ENCODE assay signal across 12 mouse cellular contexts in genomic region chr14:75640846-75641245, GRCm38 (mm10). TPM values are rescaled to one million over a fixed set of nuclear protein-coding genes. Genes with fewer than 3 reads are reported as not detected.
DNase-seq lines count a peak whose midpoint lies in the region; ATAC-seq and TF ChIP-seq lines count a peak whose summit lies in the region.
"Had no signal": no experiment of that assay in that cellular context is flagged by ENCODE, and none has a peak within 500 bp of the region (broad histone marks: within the 10 kb centered on the region; RNA-seq: fewer than 3 reads in every experiment).

No protein-coding gene starts in this region.

- H3K36me3 ChIP-seq in hindbrain, embryonic 10.5 days: no peaks in the 10 kb centered on the region
- no peaks in the 10 kb centered on the region for H3K36me3 ChIP-seq in hindbrain, embryonic 14.5 days (replicated peaks; ENCODE audit: control insufficient read depth, insufficient read depth)
- no peaks in the 10 kb centered on the region for H3K36me3 ChIP-seq in CH12.LX (replicated peaks in 1 of 2; ENCODE audit: control insufficient read depth in 1 of 2, insufficient read depth in 1 of 2, low read length in 1 of 2)
- H3K36me3 ChIP-seq in embryonic facial prominence, embryonic 11.5 days (replicated peaks; ENCODE audit: control insufficient read depth, insufficient read depth, low read depth, low read length): no peaks in the 10 kb centered on the region
- H3K36me3 ChIP-seq in limb, embryonic 10.5 days: no peaks in the 10 kb centered on the region

- H3K79me2 ChIP-seq in CH12.LX (replicated peaks; ENCODE audit: control insufficient read depth, extremely low read depth, insufficient read depth, poor library complexity, severe bottlenecking): no peaks in the 10 kb centered on the region

- peak; percentile 23 for DNase-seq in hindbrain, embryonic 10.5 days (ENCODE audit: low spot score)
- DNase-seq in hindbrain, embryonic 14.5 days (ENCODE audit: low spot score): no peak
- peak; percentile 60 for DNase-seq in 3T3-L1 (ENCODE audit: low read depth, low spot score)
- peak; percentile 29 for DNase-seq in CH12.LX (ENCODE audit: extremely low read depth)
- DNase-seq in embryonic facial prominence, embryonic 11.5 days (ENCODE audit: low spot score): peak; percentile 54
- no peak for DNase-seq in limb, embryonic 10.5 days (ENCODE audit: low spot score)
- no peak for DNase-seq in yolk sac, embryonic 10.5 days (ENCODE audit: low spot score)
- DNase-seq in c-Kit-positive CD71-positive TER-119-positive erythroid progenitor cells, embryonic 14.5 days (ENCODE audit: low spot score): no peak

- no peak overlapping the region for H3K4me3 ChIP-seq in hindbrain, embryonic 10.5 days
- no peak overlapping the region for H3K4me3 ChIP-seq in hindbrain, embryonic 14.5 days (replicated peaks; ENCODE audit: low read length)
- H3K4me3 ChIP-seq in CH12.LX (replicated peaks in 1 of 3; ENCODE audit: low read depth in 2 of 3, low read length in 2 of 3, poor library complexity in 1 of 3): no peak overlapping the region
- no peak overlapping the region for H3K4me3 ChIP-seq in embryonic facial prominence, embryonic 11.5 days (ENCODE audit: low read depth, low read length)
- no peak overlapping the region for H3K4me3 ChIP-seq in limb, embryonic 10.5 days
- H3K4me3 ChIP-seq: myocyte had no signal

- 85% methylated on average over 2 of the region's 2 CpGs for WGBS in hindbrain, embryonic 10.5 days
- WGBS in hindbrain, embryonic 14.5 days: 84% methylated on average over 2 of the region's 2 CpGs
- 83% methylated on average over 2 of the region's 2 CpGs for WGBS in embryonic facial prominence, embryonic 11.5 days
- WGBS in limb, embryonic 10.5 days: 92% methylated on average over 2 of the region's 2 CpGs

- H3K9ac ChIP-seq in hindbrain, embryonic 14.5 days: no peak overlapping the region
- no peak overlapping the region for H3K9ac ChIP-seq in CH12.LX (ENCODE audit: insufficient read depth, low read depth)
- H3K9ac ChIP-seq in embryonic facial prominence, embryonic 11.5 days (replicated peaks; ENCODE audit: low read length): no peak overlapping the region

- H3K27ac ChIP-seq in hindbrain, embryonic 10.5 days: no peak overlapping the region; the same call in 1 of the 2 replicates
- no peak overlapping the region for H3K27ac ChIP-seq in hindbrain, embryonic 14.5 days
- H3K27ac ChIP-seq in CH12.LX (ENCODE audit: insufficient read depth, low read depth): no peak overlapping the region
- H3K27ac ChIP-seq in embryonic facial prominence, embryonic 11.5 days (replicated peaks; ENCODE audit: low read depth, low read length): no peak overlapping the region
- H3K27ac ChIP-seq in limb, embryonic 10.5 days: no peak overlapping the region

- TF ChIP-seq CTCF in CH12.LX (conservative IDR thresholded peaks at IDR 0.05 in 1 of 2, IDR thresholded peaks at IDR 0.05 in 1 of 2; ENCODE audit: low read depth in 2 of 2, low read length in 2 of 2): peak; percentile 9 to 60; a peak in 2 of 4 replicates

- peak; percentile 49 for TF ChIP-seq RAD21 in CH12.LX (IDR thresholded peaks at IDR 0.05; ENCODE audit: low read depth, low read length)

- no peak for TF ChIP-seq POLR2A in CH12.LX (IDR thresholded peaks at IDR 0.05; ENCODE audit: low read depth, low read length)

- H3K9me3 ChIP-seq in hindbrain, embryonic 10.5 days: 0 out of 2 replicates have a peak, but pooled peaks cover 3% of the 10 kb centered on the region
- H3K9me3 ChIP-seq in hindbrain, embryonic 14.5 days (ENCODE audit: control insufficient read depth, low read length): no peaks in the 10 kb centered on the region
- peaks cover 3% of the 10 kb centered on the region for H3K9me3 ChIP-seq in CH12.LX (replicated peaks; ENCODE audit: low read length)
- H3K9me3 ChIP-seq in embryonic facial prominence, embryonic 11.5 days (replicated peaks; ENCODE audit: control insufficient read depth, low read length): no peaks in the 10 kb centered on the region
- H3K9me3 ChIP-seq in limb, embryonic 10.5 days (replicated peaks): no peaks in the 10 kb centered on the region

- dilution Hi-C loops in CH12.LX (cut with MboI; ENCODE audit: extremely low pct_ligation_motif_present, extremely low pct_unique_long_range_greater_than_20kb, low sequenced_read_pairs): no loop called here

- no peak for ATAC-seq in hindbrain, embryonic 14.5 days (ENCODE audit: low FRiP score)
- ATAC-seq in embryonic facial prominence, embryonic 11.5 days (replicated peaks; ENCODE audit: insufficient number of reproducible peaks, low FRiP score, low TSS enrichment, low read depth): no peak

- in situ Hi-C loops in CH12.LX (cut with MboI; ENCODE audit: low pct_ligation_motif_present, low pct_unique_long_range_greater_than_20kb, low sequenced_read_pairs): no loop called here

- peaks cover 5% of the 10 kb centered on the region; the same call in 1 of the 2 replicates for H3K4me1 ChIP-seq in hindbrain, embryonic 10.5 days (replicated peaks)
- no peaks in the 10 kb centered on the region for H3K4me1 ChIP-seq in hindbrain, embryonic 14.5 days (replicated peaks; ENCODE audit: control insufficient read depth, insufficient read depth, low read length)
- H3K4me1 ChIP-seq in CH12.LX (ENCODE audit: control insufficient read depth in 1 of 2, insufficient read depth in 2 of 2): no peaks in the 10 kb centered on the region
- H3K4me1 ChIP-seq in embryonic facial prominence, embryonic 11.5 days (ENCODE audit: control insufficient read depth, insufficient read depth, low read length): no peaks in the 10 kb centered on the region
- peaks cover 16% of the 10 kb centered on the region for H3K4me1 ChIP-seq in limb, embryonic 10.5 days

- H3K27me3 ChIP-seq in hindbrain, embryonic 10.5 days (ENCODE audit: insufficient read depth, poor library complexity, severe bottlenecking): no peaks in the 10 kb centered on the region
- H3K27me3 ChIP-seq in hindbrain, embryonic 14.5 days (ENCODE audit: control insufficient read depth, insufficient read depth, low read length): no peaks in the 10 kb centered on the region
- H3K27me3 ChIP-seq in CH12.LX (replicated peaks): no peaks in the 10 kb centered on the region
- no peaks in the 10 kb centered on the region for H3K27me3 ChIP-seq in embryonic facial prominence, embryonic 11.5 days (ENCODE audit: control insufficient read depth, insufficient read depth, low read length)
- H3K27me3 ChIP-seq in limb, embryonic 10.5 days (ENCODE audit: low read depth, poor library complexity, severe bottlenecking): no peaks in the 10 kb centered on the region

- no peak overlapping the region for H3K4me2 ChIP-seq in hindbrain, embryonic 14.5 days (replicated peaks)
- H3K4me2 ChIP-seq in CH12.LX (ENCODE audit: insufficient read depth, low read depth, poor library complexity, severe bottlenecking): no peak overlapping the region
- no peak overlapping the region for H3K4me2 ChIP-seq in embryonic facial prominence, embryonic 11.5 days (ENCODE audit: low read depth, low read length)

- no peak for TF ChIP-seq EP300 in CH12.LX (IDR thresholded peaks at IDR 0.05; ENCODE audit: low read length)

TF ChIP-seq in CH12.LX, 34 proteins besides CTCF, POLR2A, EP300 and RAD21:
- peak; percentile 48; the same call in 1 of the 2 replicates for TF ChIP-seq ZNF384 (IDR thresholded peaks at IDR 0.05; ENCODE audit: low read depth, low read length)
- no peak for TF ChIP-seq BHLHE40 (IDR thresholded peaks at IDR 0.05; ENCODE audit: low read depth, low read length)
- TF ChIP-seq SMC3 (IDR thresholded peaks at IDR 0.05; ENCODE audit: low read depth, low read length): peak; percentile 44
TF ChIP-seq in CH12.LX: peak in this region for 2.

RNA-seq across cellular contexts. Expression of gene Erich6b, which starts 1.2 kb away (rescaled TPM):
- polyA plus RNA-seq in hindbrain, embryonic 10.5 days (2016; fragmentation: Nextera tagmentation; extraction: Ambion mirVana): not detected in 2 replicates
- polyA plus RNA-seq in hindbrain, embryonic 14.5 days (2014; fragmentation: Nextera tagmentation; extraction: Ambion mirVana): not detected in 2 replicates
- total RNA-seq in CH12.LX (2012; rRNA removed): not detected in 2 replicates
- not detected in 2 replicates for total RNA-seq in CH12.LX (2014; rRNA removed)
- not detected in 2 replicates for polyA plus RNA-seq in CH12.LX (2012; ENCODE audit: insufficient read length, low read depth)
- polyA plus RNA-seq in embryonic facial prominence, embryonic 11.5 days (2014; fragmentation: Nextera tagmentation; extraction: Ambion mirVana): not detected in 2 replicates
- polyA plus RNA-seq in limb, embryonic 10.5 days (2016; fragmentation: Nextera tagmentation; extraction: Ambion mirVana): not detected in 2 replicates
- total RNA-seq: adrenal gland, postnatal 36 days; hematopoietic stem cell, adult 5-6 weeks had no signal
- polyA plus RNA-seq: limb, embryonic 14.5 days; myocyte had no signal

RNA-seq across cellular contexts. Expression of gene Spert, which starts 47.9 kb away (rescaled TPM):
- not detected in 2 replicates for polyA plus RNA-seq in hindbrain, embryonic 10.5 days (2016; fragmentation: Nextera tagmentation; extraction: Ambion mirVana)
- polyA plus RNA-seq in hindbrain, embryonic 14.5 days (2014; fragmentation: Nextera tagmentation; extraction: Ambion mirVana): not detected in 2 replicates
- total RNA-seq in CH12.LX (2012; rRNA removed): not detected in 2 replicates
- not detected in 2 replicates for total RNA-seq in CH12.LX (2014; rRNA removed)
- not detected in 2 replicates for polyA plus RNA-seq in CH12.LX (2012; ENCODE audit: insufficient read length, low read depth)
- not detected in 2 replicates for polyA plus RNA-seq in embryonic facial prominence, embryonic 11.5 days (2014; fragmentation: Nextera tagmentation; extraction: Ambion mirVana)
- polyA plus RNA-seq in limb, embryonic 10.5 days (2016; fragmentation: Nextera tagmentation; extraction: Ambion mirVana): not detected in 2 replicates
- total RNA-seq: adrenal gland, postnatal 36 days; hematopoietic stem cell, adult 5-6 weeks had no signal
- polyA plus RNA-seq: limb, embryonic 14.5 days; myocyte had no signal

Comparison
In these comparisons a context has a peak if more than half of its experiments do, and no peak if none do; other contexts are left out.
1. DNase-seq: peak in hindbrain, embryonic 10.5 days (single experiment), 3T3-L1 (single experiment), CH12.LX (single experiment) and embryonic facial prominence, embryonic 11.5 days (single experiment); none in hindbrain, embryonic 14.5 days (single experiment), limb, embryonic 10.5 days (single experiment), yolk sac, embryonic 10.5 days (single experiment) and c-Kit-positive CD71-positive TER-119-positive erythroid progenitor cells, embryonic 14.5 days (single experiment).